Mouse (Mus musculus): ENCODE data around the gene Mtg1. TPM values are rescaled to one million over a fixed set of nuclear protein-coding genes. Genes with fewer than 3 reads are reported as not detected.

The Mtg1 gene
- polyA plus RNA-seq, 1 experiment from 2014 or later: 17.9 TPM

GRCm38 (mm10) chr7:140116329-140117054 lies 20.9 kb upstream of the Mtg1 start, which contains the start of gene Echs1:
Echs1 (minus strand) TSS chr7:140116476.
- Histone ChIP-seq H3K36me3 (replicated peaks; ENCODE audit: insufficient read depth, low read length) (peaks cover 11% of the 10 kb centered on the region; the same call in 1 of the 2 replicates), H3K4me3 (ENCODE audit: low read depth, low read length) (peak within 1 kb of the TSS; percentile 78), H3K4me2 (ENCODE audit: low read depth, low read length) (peak within 1 kb of the TSS; percentile 98), H3K4me1 (ENCODE audit: insufficient read depth) (peaks cover 12% of the 10 kb centered on the region), H3K27me3 (ENCODE audit: insufficient read depth, low read length) (no peaks in the 10 kb centered on the region), H3K9ac (replicated peaks) (peak within 1 kb of the TSS; percentile 82), H3K27ac (ENCODE audit: low read depth) (peak within 1 kb of the TSS; percentile 98), H3K9me3 (ENCODE audit: low read length) (no peaks in the 10 kb centered on the region)
- 3% methylated on average over 27 of the region's 28 CpGs for WGBS (ENCODE audit: insufficient replicate concordance)
- peak; percentile 81 for TF ChIP-seq EP300 (IDR thresholded peaks at IDR 0.05; ENCODE audit: low read depth)
- no peak for TF ChIP-seq CTCF (IDR thresholded peaks at IDR 0.05; ENCODE audit: low read depth)
- DNase-seq: peak; percentile 94
- ATAC-seq: peak; percentile 90

GRCm38 (mm10) chr7:140120484-140120883 lies 16.9 kb upstream of the Mtg1 start:
- no peak for ATAC-seq
- no peak overlapping the region for H3K27ac ChIP-seq (ENCODE audit: low read depth)
- no peaks in the 10 kb centered on the region for H3K27me3 ChIP-seq (ENCODE audit: insufficient read depth, low read length)
- TF ChIP-seq CTCF (IDR thresholded peaks at IDR 0.05; ENCODE audit: low read depth) (no peak), EP300 (IDR thresholded peaks at IDR 0.05; ENCODE audit: low read depth) (no peak)
- no peaks in the 10 kb centered on the region for H3K36me3 ChIP-seq (replicated peaks; ENCODE audit: insufficient read depth, low read length)
- no peak for DNase-seq
- WGBS (ENCODE audit: insufficient replicate concordance): 94% methylated on average over 2 of the region's 2 CpGs
- H3K4me3 ChIP-seq (ENCODE audit: low read depth, low read length): no peak overlapping the region
- no peaks in the 10 kb centered on the region for H3K9me3 ChIP-seq (ENCODE audit: low read length)
- no peak overlapping the region for H3K4me2 ChIP-seq (ENCODE audit: low read depth, low read length)
- no peak overlapping the region for H3K9ac ChIP-seq (replicated peaks)
- peaks cover 15% of the 10 kb centered on the region for H3K4me1 ChIP-seq (ENCODE audit: insufficient read depth)

- no peak for TF ChIP-seq EP300 (IDR thresholded peaks at IDR 0.05; ENCODE audit: low read depth)
- TF ChIP-seq CTCF (IDR thresholded peaks at IDR 0.05; ENCODE audit: low read depth): no peak
- no peak for DNase-seq
- Histone ChIP-seq H3K27me3 (ENCODE audit: insufficient read depth, low read length) (no peaks in the 10 kb centered on the region), H3K9ac (replicated peaks) (no peak overlapping the region), H3K36me3 (replicated peaks; ENCODE audit: insufficient read depth, low read length) (no peaks in the 10 kb centered on the region), H3K4me1 (ENCODE audit: insufficient read depth) (peaks cover 20% of the 10 kb centered on the region), H3K4me3 (ENCODE audit: low read depth, low read length) (no peak overlapping the region), H3K27ac (ENCODE audit: low read depth) (no peak overlapping the region), H3K4me2 (ENCODE audit: low read depth, low read length) (no peak overlapping the region), H3K9me3 (ENCODE audit: low read length) (no peaks in the 10 kb centered on the region)
- 65% methylated on average over 12 of the region's 13 CpGs for WGBS (ENCODE audit: insufficient replicate concordance)
- ATAC-seq: no peak
Observed at GRCm38 (mm10) chr7:140121338-140121910, 15.9 kb upstream of the Mtg1 start.

GRCm38 (mm10) chr7:140122765-140123164 lies 14.6 kb upstream of the Mtg1 start:
- no peak overlapping the region for H3K27ac ChIP-seq (ENCODE audit: low read depth)
- WGBS (ENCODE audit: insufficient replicate concordance): 33% methylated on average over 4 of the region's 4 CpGs

GRCm38 (mm10) chr7:140124382-140124781 lies 13.0 kb upstream of the Mtg1 start:
- DNase-seq (no peak), ATAC-seq (no peak)
- peaks cover 3% of the 10 kb centered on the region for H3K36me3 ChIP-seq (replicated peaks; ENCODE audit: insufficient read depth, low read length)
- no peak overlapping the region for H3K4me3 ChIP-seq (ENCODE audit: low read depth, low read length)
- H3K27me3 ChIP-seq (ENCODE audit: insufficient read depth, low read length): no peaks in the 10 kb centered on the region
- no peak overlapping the region for H3K27ac ChIP-seq (ENCODE audit: low read depth)
- peaks cover 16% of the 10 kb centered on the region for H3K4me1 ChIP-seq (ENCODE audit: insufficient read depth)
- WGBS (ENCODE audit: insufficient replicate concordance): 83% methylated on average over 1 of the region's 1 CpGs
- H3K4me2 ChIP-seq (ENCODE audit: low read depth, low read length): no peak overlapping the region
- no peak overlapping the region for H3K9ac ChIP-seq (replicated peaks)
- H3K9me3 ChIP-seq (ENCODE audit: low read length): no peaks in the 10 kb centered on the region
- no peak for TF ChIP-seq EP300 (IDR thresholded peaks at IDR 0.05; ENCODE audit: low read depth)
- TF ChIP-seq CTCF (IDR thresholded peaks at IDR 0.05; ENCODE audit: low read depth): no peak

More at GRCm38 (mm10) chr7:140122765-140123164, 14.6 kb upstream of the Mtg1 start:
- Histone ChIP-seq H3K9ac (replicated peaks) (no peak overlapping the region), H3K9me3 (ENCODE audit: low read length) (no peaks in the 10 kb centered on the region), H3K27me3 (ENCODE audit: insufficient read depth, low read length) (no peaks in the 10 kb centered on the region), H3K36me3 (replicated peaks; ENCODE audit: insufficient read depth, low read length) (no peaks in the 10 kb centered on the region), H3K4me2 (ENCODE audit: low read depth, low read length) (no peak overlapping the region), H3K4me3 (ENCODE audit: low read depth, low read length) (no peak overlapping the region), H3K4me1 (ENCODE audit: insufficient read depth) (peaks cover 16% of the 10 kb centered on the region)
- DNase-seq (no peak), ATAC-seq (no peak)
- no peak for TF ChIP-seq CTCF (IDR thresholded peaks at IDR 0.05; ENCODE audit: low read depth)
- no peak for TF ChIP-seq EP300 (IDR thresholded peaks at IDR 0.05; ENCODE audit: low read depth)

- WGBS (ENCODE audit: insufficient replicate concordance): 2% methylated on average over 39 of the region's 40 CpGs
Observed at GRCm38 (mm10) chr7:140125278-140126021, 11.9 kb upstream of the Mtg1 start.

More at GRCm38 (mm10) chr7:140125278-140126021, 11.9 kb upstream of the Mtg1 start:
- peaks cover 12% of the 10 kb centered on the region for H3K36me3 ChIP-seq (replicated peaks; ENCODE audit: insufficient read depth, low read length)
- no peaks in the 10 kb centered on the region for H3K9me3 ChIP-seq (ENCODE audit: low read length)
- H3K4me1 ChIP-seq (ENCODE audit: insufficient read depth): peaks cover 16% of the 10 kb centered on the region
- ATAC-seq (peak; percentile 99), DNase-seq (peak; percentile 96)
- H3K9ac ChIP-seq (replicated peaks): peak overlapping the region; percentile 84
- peak overlapping the region; percentile 99 for H3K4me2 ChIP-seq (ENCODE audit: low read depth, low read length)
- peak overlapping the region; percentile 77 for H3K4me3 ChIP-seq (ENCODE audit: low read depth, low read length)
- TF ChIP-seq EP300 (IDR thresholded peaks at IDR 0.05; ENCODE audit: low read depth) (no peak), CTCF (IDR thresholded peaks at IDR 0.05; ENCODE audit: low read depth) (no peak)
- H3K27me3 ChIP-seq (ENCODE audit: insufficient read depth, low read length): no peaks in the 10 kb centered on the region
- peak overlapping the region; percentile 57; the same call in 1 of the 2 replicates for H3K27ac ChIP-seq (ENCODE audit: low read depth)
